Mouse (Mus musculus) hindbrain, embryonic 15.5 days (tissue): ENCODE measurements around the gene Ube2z. TPM values are rescaled to one million over a fixed set of nuclear protein-coding genes. Genes with fewer than 3 reads are reported as not detected.
A peak's percentile ranks its signal among the peaks of the same experiment; 100 is the strongest.

Source experiments
- ATAC-seq: fragments of 200-750 bp; cut with Nextera tagmentation; 2 replicates; pipeline ENCODE4 v1.8.0; 2017; ENCODE audit warnings: low read depth, moderate number of reproducible peaks, moderate TSS enrichment; ENCODE audit not compliant: low FRiP score
- H3K27ac ChIP-seq: fragments of 300-500 bp; sonication (generic); replicated peaks from 2 replicates; pipeline ENCODE4 v1.5.1; 2015; ENCODE audit warnings: mild to moderate bottlenecking, inconsistent platforms
- H3K27me3 ChIP-seq: fragments of 300-500 bp; sonication (generic); 2 replicates; pipeline ENCODE4 v1.6.1; 2015; ENCODE audit warnings: control low read depth, inconsistent platforms
- H3K36me3 ChIP-seq: fragments of 300-500 bp; sonication (generic); 2 replicates; pipeline ENCODE4 v1.6.1; 2015; ENCODE audit warnings: control low read depth, inconsistent platforms
- H3K4me1 ChIP-seq: fragments of 300-500 bp; sonication (generic); replicated peaks from 2 replicates; pipeline ENCODE4 v1.6.1; 2015; ENCODE audit warnings: control low read depth, inconsistent platforms
- H3K4me2 ChIP-seq: fragments of 300-500 bp; sonication (generic); 2 replicates; pipeline ENCODE4 v1.6.1; 2015; ENCODE audit warnings: moderate library complexity, mild to moderate bottlenecking, inconsistent platforms
- H3K4me3 ChIP-seq: fragments of 300-500 bp; sonication (generic); 2 replicates; pipeline ENCODE4 v1.5.1; 2015; ENCODE audit warnings: mild to moderate bottlenecking, inconsistent platforms
- H3K9ac ChIP-seq: fragments of 300-500 bp; sonication (generic); 2 replicates; pipeline ENCODE4 v1.6.1; 2015; ENCODE audit warnings: inconsistent platforms
- H3K9me3 ChIP-seq: fragments of 300-500 bp; sonication (generic); 2 replicates; pipeline ENCODE4 v1.6.1; 2016; ENCODE audit warnings: control low read depth, inconsistent platforms
- WGBS: fragments of 180-500 bp; shearing (Covaris S2); methylation state at CpG from one replicate; pipeline ENCODE4 v1.1.7; 2015; 5-methylcytosine and 5-hydroxymethylcytosine counted together
- polyA plus RNA-seq: library from polyadenylated mRNA; unstranded; fragments of >200 nt; fragmentation: Nextera tagmentation; extraction: Ambion mirVana; gene quantifications from 2 replicates; pipeline ENCODE4 v1.2.1, GENCODE M21; 2015

The Ube2z gene
- polyA plus RNA-seq, 1 experiment from 2014 or later: 40.0 TPM

DNA sequence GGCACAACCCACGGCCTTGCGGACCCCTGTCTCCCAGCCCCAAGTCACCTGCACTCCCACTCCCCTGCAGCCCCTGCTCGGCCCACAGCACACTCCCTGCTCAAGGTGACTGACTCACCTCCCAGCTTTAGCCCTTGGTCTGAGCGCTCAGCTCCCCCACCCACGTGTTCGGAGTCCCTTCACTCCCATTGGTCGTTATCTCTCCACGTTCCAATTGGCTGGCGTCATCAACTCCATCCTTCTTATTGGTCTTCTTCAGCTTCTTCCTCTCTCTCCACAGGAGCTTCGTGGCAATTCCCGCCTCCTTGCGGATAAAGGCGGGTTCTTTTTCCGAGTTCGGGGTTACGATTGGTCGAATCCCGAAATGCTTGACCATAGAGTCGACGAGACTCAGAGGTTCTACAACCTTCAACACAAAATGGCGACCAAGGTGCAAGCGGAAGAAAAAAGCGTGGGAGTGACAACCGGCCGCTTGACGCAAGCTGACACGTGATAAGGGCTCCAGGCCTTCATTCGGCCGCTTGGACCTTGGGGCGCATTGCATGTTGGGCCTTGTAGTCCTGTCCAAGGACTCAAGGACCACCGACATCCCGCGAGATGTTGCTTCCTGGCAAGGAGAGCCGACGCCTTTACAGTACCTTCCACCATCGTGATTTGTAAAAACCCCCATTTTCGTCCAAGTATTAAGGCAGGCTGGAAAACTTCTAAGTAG, 10.5 kb upstream of the Ube2z start, which contains the start of gene Atp5g1:
TSS of gene Atp5g1 (minus strand) at position 162 of the 712 bp plus-strand sequence.
- Histone ChIP-seq H3K27me3 (no peaks in the 10 kb centered on the region), H3K4me1 (peaks cover 21% of the 10 kb centered on the region), H3K9ac (peak within 1 kb of the TSS; percentile 74), H3K9me3 (no peaks in the 10 kb centered on the region), H3K36me3 (peaks cover 10% of the 10 kb centered on the region), H3K4me2 (peak within 1 kb of the TSS; percentile 63), H3K4me3 (peak within 1 kb of the TSS; percentile 70), H3K27ac (peak within 1 kb of the TSS; percentile 91)
- peak; percentile 98 for ATAC-seq
- WGBS: under 1% methylated on average over 37 of the region's 37 CpGs

DNA sequence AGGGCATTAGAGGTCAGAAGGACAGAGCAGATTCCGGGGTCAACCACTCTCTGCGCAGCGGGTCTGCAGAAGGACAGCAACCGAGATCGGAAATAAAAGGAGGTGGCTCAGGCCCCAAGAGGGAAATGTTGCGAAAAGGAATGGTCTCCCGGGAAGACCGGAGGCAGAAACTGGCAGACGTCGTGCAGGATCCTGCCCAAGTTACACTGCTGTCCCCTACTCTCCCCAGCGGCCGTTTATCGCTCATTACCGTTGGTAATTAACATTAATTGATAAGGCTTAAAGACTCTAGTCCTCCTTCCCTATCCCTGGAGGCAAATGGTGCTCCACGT, 10.0 kb upstream of the Ube2z start:
- H3K9ac ChIP-seq: peak overlapping the region; percentile 74
- H3K4me2 ChIP-seq: peak overlapping the region; percentile 63
- no peaks in the 10 kb centered on the region for H3K27me3 ChIP-seq
- ATAC-seq: no peak
- H3K27ac ChIP-seq: peak overlapping the region; percentile 87
- H3K9me3 ChIP-seq: no peaks in the 10 kb centered on the region
- peaks cover 21% of the 10 kb centered on the region for H3K4me1 ChIP-seq
- H3K36me3 ChIP-seq: peaks cover 15% of the 10 kb centered on the region
- H3K4me3 ChIP-seq: peak overlapping the region; percentile 70
- under 1% methylated on average over 15 of the region's 15 CpGs for WGBS

DNA sequence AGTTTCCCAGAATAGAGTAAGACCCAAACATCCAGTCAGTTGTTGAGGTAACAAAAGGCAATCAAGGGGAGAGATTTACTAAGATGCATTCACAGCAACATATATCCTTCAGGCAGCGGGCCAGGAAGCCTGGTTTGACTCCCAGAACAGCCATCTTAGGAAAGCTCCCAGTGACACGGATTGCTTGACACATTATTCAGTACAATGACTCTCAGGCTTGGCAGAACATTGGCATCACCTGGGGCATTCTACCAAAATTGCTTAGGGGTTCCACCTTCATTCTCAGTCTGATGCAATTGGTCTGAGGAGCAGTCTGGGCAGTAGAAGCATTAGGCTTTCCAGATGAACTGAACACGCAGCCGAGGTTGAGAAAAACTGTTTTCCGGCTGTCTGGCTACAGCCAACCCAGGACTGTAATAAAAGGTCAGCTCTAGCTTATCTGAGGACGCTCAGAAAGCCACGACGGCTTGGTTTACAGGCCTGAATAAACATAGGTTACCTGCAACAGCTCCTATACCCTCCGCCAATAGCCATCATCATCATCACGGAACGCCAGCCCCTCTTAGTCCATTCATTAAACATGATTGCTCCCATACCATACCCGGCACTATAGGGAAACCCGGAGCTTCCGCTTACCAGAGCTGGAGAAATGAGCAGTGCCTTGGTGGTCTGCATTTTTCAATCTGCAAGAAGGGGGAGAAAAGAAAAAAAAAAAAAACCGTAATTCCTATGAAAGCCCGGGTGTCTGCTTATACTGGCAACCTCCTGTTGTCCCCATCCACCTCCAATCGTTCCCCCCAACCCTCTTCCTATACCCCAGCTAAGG, 9.4 kb upstream of the Ube2z start:
- H3K9me3 ChIP-seq: no peaks in the 10 kb centered on the region
- H3K27ac ChIP-seq: peak overlapping the region; percentile 87
- H3K27me3 ChIP-seq: no peaks in the 10 kb centered on the region
- H3K9ac ChIP-seq: peak overlapping the region; percentile 74
- 30% methylated on average over 17 of the region's 17 CpGs for WGBS
- peak overlapping the region; percentile 63 for H3K4me2 ChIP-seq
- H3K4me1 ChIP-seq: peaks cover 21% of the 10 kb centered on the region
- ATAC-seq: no peak
- peaks cover 17% of the 10 kb centered on the region for H3K36me3 ChIP-seq
- H3K4me3 ChIP-seq: peak overlapping the region; percentile 70

DNA sequence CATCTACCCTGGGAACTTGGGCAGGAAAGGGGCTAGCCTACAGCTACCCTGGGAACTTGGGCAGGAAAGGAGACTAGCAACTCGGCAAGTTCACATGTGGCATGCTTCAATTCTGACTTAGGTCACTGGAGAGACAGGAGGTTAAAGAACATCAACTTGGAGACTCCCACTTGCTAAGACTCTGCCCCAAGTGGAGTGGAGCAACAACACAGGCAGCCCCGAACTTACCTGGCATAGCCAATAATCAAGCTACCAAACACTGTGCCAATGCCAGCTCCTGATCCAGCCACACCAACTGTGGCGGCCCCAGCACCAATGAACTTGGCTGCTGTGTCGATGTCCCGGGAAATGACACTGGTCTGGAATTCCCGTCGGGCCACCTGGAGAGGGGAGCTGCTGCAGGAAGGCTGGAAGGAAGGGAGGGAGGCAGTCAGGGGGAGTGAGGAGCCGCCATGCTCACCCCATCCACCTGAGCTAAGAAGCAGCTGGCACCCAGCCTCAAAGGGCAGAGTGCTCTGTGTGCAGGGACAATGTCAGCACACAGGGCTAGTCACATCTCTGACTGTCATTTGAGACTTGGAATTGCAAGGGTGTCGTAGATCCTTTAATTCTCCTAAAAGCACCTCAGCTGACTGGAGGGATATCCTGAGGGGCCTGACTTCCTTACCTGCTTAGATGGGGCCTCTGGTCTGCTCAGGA, 8.3 kb upstream of the Ube2z start:
- H3K4me1 ChIP-seq: peaks cover 21% of the 10 kb centered on the region
- no peak overlapping the region for H3K27ac ChIP-seq
- H3K36me3 ChIP-seq: peaks cover 17% of the 10 kb centered on the region
- H3K9me3 ChIP-seq: no peaks in the 10 kb centered on the region
- peak overlapping the region; percentile 63 for H3K4me2 ChIP-seq
- H3K27me3 ChIP-seq: no peaks in the 10 kb centered on the region
- 86% methylated on average over 9 of the region's 9 CpGs for WGBS
- 0 out of 2 replicates have a peak overlapping the region, but pooled peaks have one; percentile 74 for H3K9ac ChIP-seq
- H3K4me3 ChIP-seq: peak overlapping the region; percentile 70; the same call in 1 of the 2 replicates
- ATAC-seq: no peak

DNA sequence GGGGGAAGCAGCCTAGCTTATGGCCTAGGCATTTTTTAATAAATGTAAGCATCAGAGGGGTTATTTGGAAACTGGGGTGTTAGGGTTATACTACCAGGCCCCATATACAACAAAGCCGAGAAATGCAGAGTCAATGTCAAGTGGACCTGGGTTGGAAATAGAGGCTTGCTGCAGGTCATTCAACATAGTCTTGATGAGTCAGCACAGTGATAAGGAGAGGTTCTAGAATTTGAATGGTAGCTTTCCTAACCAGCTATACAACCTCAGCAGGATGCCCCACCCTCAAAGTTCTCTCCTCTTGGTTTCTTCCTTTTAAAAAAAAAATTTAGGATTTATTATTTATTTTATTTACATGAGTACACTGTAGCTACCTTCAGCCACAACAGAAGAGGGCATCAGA, 5.8 kb upstream of the Ube2z start:
- 88% methylated on average over 1 of the region's 1 CpGs for WGBS

DNA sequence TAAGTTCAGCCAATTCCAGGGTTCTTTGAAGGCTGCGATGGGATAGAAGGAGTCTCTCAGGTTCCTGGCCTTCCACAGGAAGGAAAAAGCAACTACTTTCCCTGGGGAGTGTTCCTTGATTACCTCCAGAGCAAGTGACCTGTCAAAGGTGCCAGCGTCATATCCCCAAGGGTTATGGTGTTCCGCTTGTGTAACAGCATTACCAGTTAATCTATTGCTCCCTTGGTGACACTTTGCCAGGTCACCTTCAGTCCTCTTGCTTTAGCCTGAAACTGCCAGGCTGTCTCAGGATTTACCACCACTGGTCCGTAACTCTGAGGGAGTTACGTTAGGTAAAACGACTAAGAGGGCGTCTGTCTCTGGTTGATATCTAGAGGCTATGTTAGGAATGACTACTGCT, 5.2 kb upstream of the Ube2z start:
- Histone ChIP-seq H3K36me3 (peaks cover 17% of the 10 kb centered on the region), H3K4me3 (no peak overlapping the region), H3K4me2 (no peak overlapping the region), H3K9ac (no peak overlapping the region), H3K27me3 (no peaks in the 10 kb centered on the region), H3K9me3 (no peaks in the 10 kb centered on the region), H3K4me1 (peaks cover 24% of the 10 kb centered on the region), H3K27ac (no peak overlapping the region)
- ATAC-seq: no peak
- WGBS: 89% methylated on average over 7 of the region's 7 CpGs

More for the DNA sequence above, 5.8 kb upstream of the Ube2z start:
- H3K27me3 ChIP-seq: no peaks in the 10 kb centered on the region
- peaks cover 19% of the 10 kb centered on the region for H3K4me1 ChIP-seq
- peaks cover 17% of the 10 kb centered on the region for H3K36me3 ChIP-seq
- no peak for ATAC-seq
- H3K9me3 ChIP-seq: no peaks in the 10 kb centered on the region
- H3K4me3 ChIP-seq: no peak overlapping the region
- H3K9ac ChIP-seq: no peak overlapping the region
- H3K4me2 ChIP-seq: no peak overlapping the region
- no peak overlapping the region for H3K27ac ChIP-seq

DNA sequence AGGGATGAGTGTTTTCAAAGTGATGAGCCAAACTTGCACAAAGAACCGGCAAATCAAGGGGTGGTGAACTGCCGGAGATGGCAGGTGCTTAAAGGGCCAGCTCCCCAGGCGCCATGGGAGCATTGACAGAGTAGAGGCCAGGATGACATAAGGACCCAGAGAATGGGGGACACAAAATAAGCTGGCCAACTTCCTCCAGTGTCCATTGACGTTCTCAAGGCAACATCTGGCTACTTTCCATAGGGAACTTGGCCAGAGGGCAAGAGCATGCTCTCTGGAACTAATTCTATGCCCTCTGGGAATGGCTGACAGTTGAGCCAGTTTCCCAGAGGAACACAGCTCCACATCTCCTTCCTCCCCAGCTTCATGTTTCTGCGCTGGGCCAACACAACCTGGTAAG, 3.0 kb upstream of the Ube2z start:
- H3K4me2 ChIP-seq: no peak overlapping the region
- H3K36me3 ChIP-seq: peaks cover 17% of the 10 kb centered on the region
- no peaks in the 10 kb centered on the region for H3K27me3 ChIP-seq
- no peak overlapping the region for H3K27ac ChIP-seq
- no peak overlapping the region for H3K9ac ChIP-seq
- peaks cover 21% of the 10 kb centered on the region for H3K4me1 ChIP-seq
- ATAC-seq: no peak
- no peaks in the 10 kb centered on the region for H3K9me3 ChIP-seq
- no peak overlapping the region for H3K4me3 ChIP-seq
- 68% methylated on average over 5 of the region's 5 CpGs for WGBS

DNA sequence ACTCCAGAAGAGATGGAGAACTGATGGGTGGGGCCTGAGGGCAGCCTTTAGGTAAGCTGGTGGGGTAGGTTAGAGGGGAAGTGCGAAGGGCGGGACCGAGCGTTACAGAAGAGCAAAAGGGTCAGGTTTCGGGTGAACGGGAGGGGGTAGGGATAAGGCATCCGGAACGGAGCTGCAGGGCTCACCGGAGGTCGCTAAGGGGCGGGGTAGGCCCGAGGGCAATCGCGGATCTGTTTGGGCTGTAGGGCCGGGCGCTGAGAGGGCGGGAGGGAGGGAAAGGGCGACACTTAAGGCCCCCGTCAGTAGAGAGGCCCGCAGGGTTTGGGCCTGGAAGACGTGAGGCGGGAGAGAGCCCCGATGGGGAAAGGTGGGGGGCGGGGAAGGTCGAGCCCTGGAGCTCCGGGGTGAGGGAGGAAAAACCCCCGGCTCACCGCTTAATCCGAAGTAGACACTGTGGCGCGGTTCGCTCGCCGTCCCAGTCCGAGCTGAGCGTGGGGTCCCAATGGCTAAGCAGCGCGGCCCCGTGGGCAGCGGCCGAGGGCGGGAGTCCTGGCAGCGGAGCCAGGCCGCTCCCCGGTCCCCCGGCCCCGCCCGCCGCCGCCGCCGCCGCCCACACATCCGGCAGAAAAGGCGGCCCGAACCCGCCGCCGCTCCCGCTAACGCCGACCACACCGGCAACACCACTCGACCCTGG, 520 bp downstream of the Ube2z start:
- Histone ChIP-seq H3K4me2 (peak overlapping the region; percentile 94), H3K4me3 (peak overlapping the region; percentile 99), H3K9me3 (no peaks in the 10 kb centered on the region), H3K36me3 (peaks cover 20% of the 10 kb centered on the region), H3K27ac (peak overlapping the region; percentile 80), H3K4me1 (peaks cover 30% of the 10 kb centered on the region), H3K27me3 (no peaks in the 10 kb centered on the region), H3K9ac (peak overlapping the region; percentile 96)
- peak; percentile 66 for ATAC-seq
- under 1% methylated on average over 29 of the region's 64 CpGs for WGBS

DNA sequence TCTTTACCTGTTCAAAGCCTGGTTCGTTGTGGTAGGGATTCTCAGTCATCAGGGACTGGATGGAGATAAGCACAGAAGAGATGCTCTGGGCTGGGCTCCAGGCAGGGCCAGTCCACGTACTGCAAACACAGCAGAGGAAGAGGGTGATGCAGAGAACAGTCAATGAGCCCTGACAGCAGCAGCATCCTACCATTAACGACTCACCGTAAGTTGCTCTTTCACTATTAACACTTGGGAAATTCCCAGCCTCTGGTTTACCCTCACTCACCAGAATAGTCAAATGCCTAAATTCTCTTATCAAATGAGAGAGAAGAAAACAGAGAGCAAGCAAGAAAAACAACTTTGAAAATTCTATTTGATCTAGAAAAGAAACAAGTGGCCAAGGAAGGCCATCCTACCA, 6.9 kb downstream of the Ube2z start:
- H3K9ac ChIP-seq: no peak overlapping the region
- no peak overlapping the region for H3K27ac ChIP-seq
- H3K4me3 ChIP-seq: no peak overlapping the region
- H3K36me3 ChIP-seq: peaks cover 67% of the 10 kb centered on the region
- H3K4me2 ChIP-seq: no peak overlapping the region
- WGBS: 90% methylated on average over 4 of the region's 4 CpGs
- H3K27me3 ChIP-seq: no peaks in the 10 kb centered on the region
- ATAC-seq: no peak
- H3K4me1 ChIP-seq: peaks cover 11% of the 10 kb centered on the region
- H3K9me3 ChIP-seq: no peaks in the 10 kb centered on the region

DNA sequence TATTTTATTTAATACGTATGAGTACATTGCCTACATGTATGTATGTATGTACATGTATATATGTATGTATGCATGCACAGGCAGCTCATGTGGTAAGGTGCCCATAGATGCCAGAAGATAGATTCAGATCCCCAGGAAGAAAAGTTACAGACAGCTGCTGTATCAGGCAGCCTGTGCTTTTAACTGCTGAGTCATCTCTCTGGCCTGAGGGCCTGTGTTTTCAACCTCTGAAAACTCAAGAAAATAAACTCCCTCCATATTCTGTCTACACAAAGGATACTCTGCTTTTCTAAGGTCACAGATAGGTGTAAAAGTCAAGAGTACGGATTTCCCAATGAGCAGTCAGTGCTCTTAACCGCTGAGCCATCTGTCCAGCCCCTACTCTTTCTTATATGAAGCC, 14.3 kb downstream of the Ube2z start:
- H3K4me2 ChIP-seq: no peak overlapping the region
- no peak for ATAC-seq
- no peaks in the 10 kb centered on the region for H3K4me1 ChIP-seq
- peaks cover 81% of the 10 kb centered on the region for H3K36me3 ChIP-seq
- H3K9ac ChIP-seq: no peak overlapping the region
- H3K9me3 ChIP-seq: no peaks in the 10 kb centered on the region
- H3K27me3 ChIP-seq: no peaks in the 10 kb centered on the region
- H3K27ac ChIP-seq: no peak overlapping the region
- H3K4me3 ChIP-seq: no peak overlapping the region
- WGBS: 98% methylated on average over 3 of the region's 3 CpGs

DNA sequence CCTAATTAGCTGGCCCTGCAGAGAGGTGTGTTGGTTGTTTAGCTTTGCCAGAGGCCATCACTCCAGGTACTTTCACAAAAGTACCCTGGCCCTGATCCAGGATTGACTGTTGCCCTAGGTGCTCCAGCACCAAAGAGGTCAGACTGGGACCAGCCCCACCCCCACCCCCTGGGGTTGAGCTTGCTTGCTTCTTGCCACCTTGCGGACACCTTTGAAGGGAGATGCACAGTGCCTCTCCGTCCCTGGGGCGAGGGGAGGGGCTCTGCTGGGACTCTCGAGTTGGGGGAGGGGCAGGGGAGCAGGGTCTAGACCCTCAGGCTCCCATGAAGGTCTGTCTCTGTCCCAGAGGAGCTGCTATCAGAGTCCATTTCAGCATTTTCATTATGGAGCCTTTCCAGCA, 15.2 kb downstream of the Ube2z start:
- no peak overlapping the region for H3K27ac ChIP-seq
- H3K9me3 ChIP-seq: no peaks in the 10 kb centered on the region
- no peaks in the 10 kb centered on the region for H3K27me3 ChIP-seq
- no peak overlapping the region for H3K4me3 ChIP-seq
- no peak overlapping the region for H3K9ac ChIP-seq
- no peak for ATAC-seq
- 80% methylated on average over 4 of the region's 4 CpGs for WGBS
- H3K4me2 ChIP-seq: no peak overlapping the region
- peaks cover 80% of the 10 kb centered on the region for H3K36me3 ChIP-seq
- no peaks in the 10 kb centered on the region for H3K4me1 ChIP-seq
